Mouse (Mus musculus): ENCODE results near the gene Ms4a10. TPM values are rescaled to one million over a fixed set of nuclear protein-coding genes. Genes with fewer than 3 reads are reported as not detected.

Gene Ms4a10
- total RNA-seq, 1 experiment from 2014 or later: not detected

DNA sequence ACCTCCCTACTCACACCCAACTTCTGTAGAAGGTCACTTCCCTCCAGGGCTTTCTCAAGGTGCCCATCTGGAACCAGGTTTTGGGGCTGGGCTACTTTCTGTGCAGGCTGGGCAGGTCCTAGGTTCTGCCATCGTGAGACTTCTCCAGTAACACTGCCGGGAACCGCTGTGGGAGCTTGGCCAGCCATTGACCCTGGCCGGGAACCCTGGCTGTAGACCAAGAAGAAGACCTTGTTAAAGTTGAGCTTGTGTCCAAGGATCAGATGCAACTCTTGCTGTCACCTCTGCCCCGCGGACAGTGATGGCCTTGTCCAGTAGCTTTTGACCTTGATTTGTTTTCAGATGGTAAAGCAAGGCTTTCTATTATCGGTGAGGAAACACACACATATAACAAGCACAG lies 5.9 kb downstream of the Ms4a10 start:
- no peak for ATAC-seq (replicated peaks; ENCODE audit: insufficient number of reproducible peaks, low FRiP score, low TSS enrichment, poor library complexity, severe bottlenecking)

DNA sequence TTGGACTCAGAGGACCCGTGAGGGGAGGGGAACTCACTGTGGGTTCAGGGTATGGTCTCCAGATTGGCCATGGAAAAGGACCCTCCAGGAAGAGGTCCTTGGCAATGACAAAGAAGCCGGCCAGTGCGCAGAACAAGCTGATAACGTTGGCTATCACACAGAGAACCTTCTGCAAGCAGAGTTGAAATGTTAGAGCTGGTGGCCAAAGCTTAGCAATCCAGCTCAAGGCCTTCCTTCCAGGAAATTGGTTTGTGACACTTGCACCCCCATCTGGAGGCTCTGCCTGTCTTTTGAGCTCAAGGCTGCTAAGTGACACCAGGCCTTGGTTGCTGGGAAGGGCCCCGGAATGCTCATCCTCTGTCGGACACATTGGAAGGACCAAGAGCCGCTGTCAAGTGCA lies 8.7 kb downstream of the Ms4a10 start:
- ATAC-seq (replicated peaks; ENCODE audit: insufficient number of reproducible peaks, low FRiP score, low TSS enrichment, poor library complexity, severe bottlenecking): no peak

DNA sequence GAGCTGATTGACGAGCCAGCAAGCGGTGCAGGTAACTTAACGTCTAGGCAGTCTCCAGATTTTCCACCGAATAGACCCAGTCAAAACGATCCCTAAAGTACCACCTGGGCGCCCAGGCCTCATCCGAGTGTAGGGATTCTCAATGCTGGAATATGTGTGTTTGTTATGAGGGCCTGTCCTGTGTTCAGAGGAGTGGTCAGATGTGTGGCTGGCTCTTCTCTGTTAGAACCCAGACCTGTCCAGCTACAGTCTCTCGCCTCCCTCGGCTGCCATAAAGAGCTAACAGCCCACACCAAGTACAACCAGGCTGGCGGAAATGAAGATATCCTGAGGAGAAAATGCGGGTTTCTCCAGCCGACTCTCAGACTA lies 14.5 kb downstream of the Ms4a10 start:
- ATAC-seq (replicated peaks; ENCODE audit: insufficient number of reproducible peaks, low FRiP score, low TSS enrichment, poor library complexity, severe bottlenecking): no peak

DNA sequence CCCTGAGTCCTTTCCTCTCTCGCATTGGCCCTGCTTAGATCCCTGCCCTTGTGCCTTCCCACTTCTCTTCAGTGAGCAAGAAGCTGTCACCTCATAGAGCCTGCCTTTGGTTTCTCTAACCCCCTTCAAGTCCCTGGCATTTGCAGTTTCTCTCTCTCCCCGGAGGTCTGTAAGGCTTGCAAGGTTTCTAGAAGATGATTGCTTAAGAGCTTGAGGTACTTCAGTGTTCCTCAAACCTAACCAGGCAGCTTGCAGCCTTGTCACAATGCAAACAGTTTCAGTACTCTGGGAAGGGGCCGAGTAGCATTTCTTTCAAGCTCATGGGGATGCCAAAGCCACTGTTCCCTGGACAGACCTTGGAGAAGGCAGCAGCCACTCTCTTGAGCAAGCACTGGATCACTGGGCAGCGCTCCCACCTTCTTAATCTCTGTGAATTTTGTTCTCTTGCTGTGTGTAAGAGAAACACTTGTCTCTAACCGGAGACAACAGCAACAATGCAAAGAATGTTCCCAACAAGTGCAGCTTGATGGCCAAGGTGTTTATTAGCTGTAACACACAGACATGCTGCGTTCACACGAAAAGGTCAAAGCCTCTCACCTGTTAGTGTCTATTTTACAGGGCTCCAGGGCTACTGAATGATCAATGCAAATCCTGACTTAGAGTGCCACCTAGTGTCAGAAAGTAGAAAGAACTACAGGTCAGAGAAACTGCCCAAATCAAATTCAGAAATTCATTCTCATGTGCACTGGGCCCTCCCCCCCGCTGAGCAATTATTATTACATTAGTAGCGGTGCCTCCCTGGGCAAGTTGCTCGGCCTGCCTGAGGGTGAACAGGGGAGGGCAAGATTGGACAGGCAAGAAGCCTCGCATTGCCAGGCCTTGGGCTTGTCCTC lies 15.1 kb downstream of the Ms4a10 start:
- peak; percentile 80 for ATAC-seq (replicated peaks; ENCODE audit: insufficient number of reproducible peaks, low FRiP score, low TSS enrichment, poor library complexity, severe bottlenecking)

DNA sequence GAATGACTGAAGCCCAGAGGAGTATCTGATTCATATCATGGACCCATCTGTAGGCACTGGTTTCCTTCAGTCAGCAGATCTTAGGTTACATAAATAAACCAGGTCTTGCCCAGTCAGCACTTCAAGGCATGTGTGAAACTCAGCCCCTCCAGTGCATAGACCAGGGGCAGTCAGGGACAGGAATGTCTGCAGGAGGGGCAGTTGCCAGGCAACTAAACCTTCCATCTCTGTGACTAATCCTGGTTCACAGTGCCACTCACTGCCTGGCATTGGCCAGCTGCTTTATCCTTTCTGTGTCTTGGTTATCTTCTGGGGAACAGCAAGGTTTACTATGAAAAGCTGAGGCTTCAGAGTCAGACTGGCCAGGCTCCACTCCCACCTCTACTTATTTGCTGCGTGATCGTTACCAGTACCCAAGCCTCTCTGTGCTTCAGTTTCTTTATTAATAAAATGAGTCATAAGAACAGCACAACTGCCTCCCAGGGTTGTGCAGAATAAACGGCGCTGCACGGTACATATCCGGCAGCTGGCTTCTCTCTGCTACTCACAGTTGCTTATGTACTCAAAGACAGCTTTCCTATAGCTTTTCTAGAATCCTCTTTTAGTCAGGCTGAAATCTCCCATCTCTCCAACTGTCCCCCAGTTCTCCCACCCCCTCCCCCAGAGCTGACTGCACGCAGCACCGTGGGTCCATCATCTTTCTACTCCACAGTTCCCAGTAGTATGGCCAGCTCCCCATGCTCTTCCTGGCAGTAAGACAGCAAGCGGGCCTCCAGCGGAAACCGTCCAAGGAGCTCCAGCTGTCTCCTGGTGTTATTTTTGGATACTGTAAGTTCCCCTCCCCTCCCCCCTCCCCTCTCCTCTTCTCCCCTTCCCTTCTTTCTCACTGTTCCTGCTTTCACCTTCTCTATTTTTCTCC lies 22.2 kb downstream of the Ms4a10 start:
- ATAC-seq (replicated peaks; ENCODE audit: insufficient number of reproducible peaks, low FRiP score, low TSS enrichment, poor library complexity, severe bottlenecking): no peak

DNA sequence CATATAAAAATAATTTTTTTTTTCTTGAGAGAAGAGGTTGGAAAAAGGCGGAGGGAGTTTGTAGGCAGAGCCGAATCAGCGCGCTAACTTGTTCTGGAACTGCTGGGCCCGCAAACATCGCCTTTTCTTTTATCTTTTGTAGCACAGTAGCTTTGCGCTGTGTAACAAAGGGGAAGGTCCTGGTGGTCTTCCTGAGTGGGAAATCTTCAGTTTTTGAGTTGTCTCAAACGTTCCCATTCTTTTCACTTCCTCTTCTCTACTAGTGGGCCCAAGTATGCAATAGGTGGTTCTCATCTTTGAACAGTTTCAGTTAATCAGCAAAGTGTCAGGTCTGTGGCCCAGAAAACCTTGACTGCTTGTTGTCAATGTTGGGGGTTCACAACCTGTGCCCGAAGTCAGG lies 24.9 kb downstream of the Ms4a10 start:
- no peak for ATAC-seq (replicated peaks; ENCODE audit: insufficient number of reproducible peaks, low FRiP score, low TSS enrichment, poor library complexity, severe bottlenecking)

DNA sequence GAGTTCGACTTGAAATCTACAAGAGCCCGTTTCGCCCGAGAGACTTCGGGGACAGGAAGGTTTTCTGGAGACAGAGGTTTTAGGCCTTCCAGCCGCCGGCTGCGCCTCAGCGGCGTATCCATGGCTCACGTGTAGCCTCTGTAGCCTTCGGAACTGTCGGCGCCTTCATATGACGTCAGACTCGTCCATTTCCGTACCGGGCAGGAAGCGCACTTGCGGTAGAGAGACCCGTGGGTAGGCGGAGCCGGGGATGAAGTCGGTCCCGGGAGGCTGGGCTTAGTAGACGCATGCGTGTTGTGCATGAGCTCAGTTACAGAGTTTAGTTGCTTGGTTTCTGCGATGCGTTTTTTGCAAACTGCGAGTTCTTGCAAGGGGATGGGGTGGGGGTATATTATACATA lies 25.4 kb downstream of the Ms4a10 start, which contains the start of gene Ccdc86:
Gene Ccdc86 (minus strand): TSS at position 155 of the 400 bp plus-strand sequence.
- peak; percentile 97 for ATAC-seq (replicated peaks; ENCODE audit: insufficient number of reproducible peaks, low FRiP score, low TSS enrichment, poor library complexity, severe bottlenecking)

DNA sequence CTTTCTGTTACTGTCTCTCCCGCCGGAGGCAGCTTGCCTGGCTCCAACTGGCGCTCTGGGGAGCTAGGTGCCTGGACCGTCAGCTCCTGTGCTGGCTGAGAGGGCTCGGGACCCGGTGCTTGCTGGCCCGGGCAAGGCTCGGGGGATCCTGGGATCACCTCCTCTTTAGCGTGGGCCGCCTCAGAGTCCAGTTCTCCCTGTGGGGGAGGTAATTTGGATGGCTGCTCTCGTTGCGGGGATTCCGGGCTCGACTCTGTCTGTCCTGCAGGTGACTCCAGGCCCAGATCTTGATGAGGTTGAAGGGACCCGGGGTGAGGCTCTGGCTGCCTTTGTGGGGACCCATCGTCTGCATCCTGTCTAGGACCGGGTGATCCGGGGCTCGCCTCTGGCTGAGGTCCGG lies 26.1 kb downstream of the Ms4a10 start:
- no peak for ATAC-seq (replicated peaks; ENCODE audit: insufficient number of reproducible peaks, low FRiP score, low TSS enrichment, poor library complexity, severe bottlenecking)

DNA sequence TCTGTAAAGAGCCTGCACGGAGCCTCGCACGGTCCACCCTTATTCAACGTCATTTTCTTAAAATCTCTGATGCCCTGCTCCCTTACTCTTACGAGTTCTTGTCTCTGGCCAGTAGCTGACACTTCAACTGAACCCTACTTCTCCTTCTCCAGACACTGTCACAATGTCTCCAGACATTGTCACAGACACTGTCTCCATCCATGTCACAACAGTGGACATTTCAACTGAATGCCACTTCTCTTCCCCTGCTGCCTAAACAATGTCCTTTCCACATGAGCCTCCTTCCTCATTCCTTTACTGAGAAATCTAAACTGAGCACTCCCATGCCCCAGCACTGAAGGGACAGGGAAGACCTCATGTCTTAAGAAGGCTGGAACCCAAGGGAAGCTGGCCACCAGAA lies 27.3 kb downstream of the Ms4a10 start:
- ATAC-seq (replicated peaks; ENCODE audit: insufficient number of reproducible peaks, low FRiP score, low TSS enrichment, poor library complexity, severe bottlenecking): peak; percentile 52

DNA sequence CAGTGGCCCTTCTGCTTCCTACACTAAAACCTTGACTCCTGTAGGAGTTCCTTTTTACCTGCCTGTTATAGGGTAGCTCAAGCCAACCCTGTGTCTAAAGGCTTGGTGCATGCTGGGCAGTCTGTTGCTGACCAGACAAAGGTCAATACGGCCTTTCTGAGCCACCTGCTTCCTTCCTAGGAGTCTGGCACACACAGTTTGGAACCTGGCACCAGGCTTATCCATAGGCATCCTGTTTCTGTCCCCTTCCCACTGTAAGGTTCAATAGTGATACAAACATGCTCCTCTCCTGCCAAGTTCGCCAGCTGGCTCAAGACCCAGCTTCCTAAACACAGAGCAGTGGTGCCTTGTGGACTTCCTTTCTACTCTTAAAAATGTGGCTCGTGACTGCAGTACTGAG lies 28.0 kb downstream of the Ms4a10 start:
- no peak for ATAC-seq (replicated peaks; ENCODE audit: insufficient number of reproducible peaks, low FRiP score, low TSS enrichment, poor library complexity, severe bottlenecking)

DNA sequence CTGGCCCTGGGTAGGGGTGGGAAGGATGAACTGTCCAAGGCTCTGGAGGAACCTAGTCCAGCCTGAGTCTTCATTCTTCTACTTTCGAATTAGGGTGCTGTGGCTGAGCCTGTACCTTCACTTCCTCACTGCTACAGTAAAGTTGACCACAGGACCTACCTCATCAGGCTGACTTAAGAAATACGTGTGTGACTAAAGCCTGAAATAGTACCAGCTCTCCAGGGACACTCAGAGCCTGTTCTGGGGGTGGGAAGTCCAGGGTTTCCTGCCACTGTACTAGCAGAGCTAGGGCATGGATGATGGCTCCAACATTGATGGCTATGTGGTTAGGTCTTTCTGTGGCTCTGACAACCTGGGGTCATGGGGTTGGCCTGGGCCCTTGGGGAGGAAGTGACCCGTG lies 30.5 kb downstream of the Ms4a10 start:
- 0 out of 2 replicates have a peak, but pooled peaks have one; percentile 13 for ATAC-seq (replicated peaks; ENCODE audit: insufficient number of reproducible peaks, low FRiP score, low TSS enrichment, poor library complexity, severe bottlenecking)

DNA sequence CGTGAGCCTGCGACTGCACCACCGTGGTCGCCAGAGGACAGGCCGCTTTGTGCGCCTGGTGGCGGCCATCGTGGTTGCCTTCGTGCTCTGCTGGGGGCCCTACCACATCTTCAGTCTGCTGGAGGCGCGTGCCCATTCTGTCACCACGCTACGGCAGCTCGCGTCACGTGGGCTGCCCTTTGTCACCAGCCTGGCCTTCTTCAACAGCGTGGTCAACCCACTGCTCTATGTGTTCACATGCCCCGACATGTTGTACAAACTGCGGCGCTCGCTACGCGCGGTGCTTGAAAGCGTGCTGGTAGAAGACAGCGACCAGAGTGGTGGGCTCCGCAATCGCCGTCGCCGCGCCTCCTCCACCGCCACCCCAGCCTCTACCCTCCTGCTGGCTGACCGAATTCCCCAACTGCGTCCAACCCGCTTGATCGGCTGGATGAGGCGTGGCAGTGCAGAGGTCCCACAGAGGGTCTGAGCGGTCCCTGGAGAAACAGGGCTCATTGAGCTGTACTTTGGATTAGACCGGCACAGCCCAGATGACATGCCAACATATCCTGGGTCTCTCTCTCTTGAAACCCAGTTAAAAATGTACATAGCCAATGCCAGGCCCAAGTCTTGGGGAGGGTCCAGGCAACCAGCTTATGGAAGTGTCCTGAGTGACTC lies 33.5 kb downstream of the Ms4a10 start:
- ATAC-seq (replicated peaks; ENCODE audit: insufficient number of reproducible peaks, low FRiP score, low TSS enrichment, poor library complexity, severe bottlenecking): no peak

DNA sequence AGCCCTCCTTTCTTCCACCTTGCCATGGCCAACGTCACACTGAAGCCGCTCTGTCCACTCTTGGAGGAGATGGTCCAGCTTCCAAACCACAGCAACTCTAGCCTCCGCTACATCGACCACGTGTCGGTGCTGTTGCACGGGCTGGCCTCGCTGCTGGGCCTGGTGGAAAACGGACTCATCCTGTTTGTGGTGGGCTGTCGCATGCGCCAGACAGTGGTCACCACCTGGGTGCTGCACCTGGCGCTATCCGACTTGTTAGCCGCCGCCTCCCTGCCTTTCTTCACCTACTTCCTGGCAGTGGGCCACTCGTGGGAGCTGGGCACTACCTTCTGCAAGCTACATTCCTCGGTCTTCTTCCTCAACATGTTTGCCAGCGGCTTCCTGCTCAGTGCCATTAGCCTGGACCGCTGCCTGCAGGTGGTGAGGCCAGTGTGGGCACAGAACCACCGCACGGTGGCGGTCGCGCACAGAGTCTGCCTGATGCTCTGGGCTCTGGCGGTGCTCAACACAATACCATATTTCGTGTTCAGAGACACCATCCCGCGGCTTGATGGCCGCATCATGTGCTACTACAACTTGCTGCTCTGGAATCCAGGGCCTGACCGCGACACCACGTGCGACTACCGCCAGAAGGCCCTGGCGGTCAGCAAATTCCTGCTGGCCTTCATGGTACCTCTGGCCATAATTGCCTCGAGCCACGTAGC lies 34.2 kb downstream of the Ms4a10 start:
- peak; percentile 55; the same call in 1 of the 2 replicates for ATAC-seq (replicated peaks; ENCODE audit: insufficient number of reproducible peaks, low FRiP score, low TSS enrichment, poor library complexity, severe bottlenecking)

DNA sequence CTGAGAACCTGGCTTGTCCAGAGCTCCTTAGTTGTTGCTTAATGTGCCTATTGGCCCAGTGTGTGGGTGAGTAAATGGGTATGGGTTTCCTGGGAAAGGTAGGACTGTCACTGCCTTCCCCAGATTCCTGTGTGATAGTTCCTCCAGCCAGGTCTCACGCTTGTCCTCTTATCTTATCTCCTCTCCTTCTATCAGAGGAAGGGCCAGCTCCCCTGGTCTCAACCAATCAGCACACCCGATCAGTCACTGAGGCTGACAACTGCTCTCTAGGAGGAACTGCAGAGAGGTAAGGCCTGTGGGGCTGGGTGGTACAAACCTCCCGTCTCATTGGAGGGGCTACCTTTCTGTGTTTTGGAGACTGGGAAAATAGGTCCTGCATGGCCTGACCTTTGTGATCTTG lies 35.7 kb downstream of the Ms4a10 start:
- ATAC-seq (replicated peaks; ENCODE audit: insufficient number of reproducible peaks, low FRiP score, low TSS enrichment, poor library complexity, severe bottlenecking): no peak

DNA sequence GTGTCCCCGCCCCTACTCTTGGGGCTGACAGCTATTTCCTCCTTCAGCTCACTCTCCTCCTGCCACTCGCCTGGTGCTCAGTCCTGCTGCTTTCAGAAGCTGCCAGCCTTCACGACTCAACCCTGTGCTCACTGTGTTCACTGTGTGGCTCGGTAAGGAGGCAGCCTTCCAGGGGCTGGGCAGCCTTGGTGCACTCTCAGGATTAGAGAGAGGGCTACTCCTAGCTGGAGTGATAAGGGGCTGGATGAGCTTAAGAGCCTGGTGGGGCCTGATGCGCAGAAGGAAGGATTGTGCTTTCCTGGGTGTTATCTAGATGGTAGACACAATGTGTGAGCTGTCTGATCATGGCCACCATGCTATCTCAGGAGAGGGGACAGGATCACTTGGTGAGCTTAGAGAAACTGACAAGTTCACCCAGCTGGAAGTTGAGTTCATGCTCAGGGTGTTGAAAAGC lies 37.3 kb downstream of the Ms4a10 start, which contains the start of gene Ptgdr2:
Gene Ptgdr2 (plus strand): TSS at position 51 of the 454 bp plus-strand sequence.
- ATAC-seq (replicated peaks; ENCODE audit: insufficient number of reproducible peaks, low FRiP score, low TSS enrichment, poor library complexity, severe bottlenecking): no peak

DNA sequence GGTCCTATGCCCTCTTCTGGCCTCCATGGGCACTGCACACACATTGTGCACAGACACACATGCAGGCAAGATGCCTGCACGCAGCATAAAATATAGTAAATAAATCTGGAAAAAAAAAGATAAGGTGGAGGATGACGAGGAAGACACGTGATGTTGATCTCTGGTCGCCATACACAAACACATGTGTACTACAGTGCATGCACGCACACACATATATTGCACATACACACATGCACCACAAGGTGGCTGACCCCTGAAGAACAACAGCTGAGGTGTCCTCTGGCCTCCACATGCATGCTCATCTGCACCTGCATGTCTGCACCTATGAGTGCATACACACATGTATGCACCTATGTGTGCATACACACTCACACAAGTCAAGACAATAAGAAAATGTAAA lies 38.4 kb downstream of the Ms4a10 start:
- ATAC-seq (replicated peaks; ENCODE audit: insufficient number of reproducible peaks, low FRiP score, low TSS enrichment, poor library complexity, severe bottlenecking): no peak

DNA sequence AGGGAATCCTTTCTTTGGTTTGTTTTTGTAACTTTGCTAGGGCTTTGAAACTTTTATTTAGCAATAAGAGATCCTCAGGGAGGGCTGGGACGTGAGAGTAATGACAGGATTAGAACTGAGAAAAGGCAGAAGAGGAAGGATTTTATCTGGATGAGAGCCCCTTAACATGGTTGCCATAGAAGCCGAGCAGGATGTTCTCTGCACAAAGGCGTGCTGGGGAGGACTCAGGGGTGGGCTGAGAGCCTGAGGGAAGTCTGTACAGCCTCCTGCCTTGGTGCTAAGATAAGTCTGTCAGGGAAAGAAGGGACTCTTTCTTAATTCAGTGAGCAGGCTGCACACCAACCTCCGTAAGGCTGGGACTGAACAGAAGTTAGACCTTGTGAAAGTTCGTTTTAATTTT lies 39.4 kb downstream of the Ms4a10 start:
- no peak for ATAC-seq (replicated peaks; ENCODE audit: insufficient number of reproducible peaks, low FRiP score, low TSS enrichment, poor library complexity, severe bottlenecking)

DNA sequence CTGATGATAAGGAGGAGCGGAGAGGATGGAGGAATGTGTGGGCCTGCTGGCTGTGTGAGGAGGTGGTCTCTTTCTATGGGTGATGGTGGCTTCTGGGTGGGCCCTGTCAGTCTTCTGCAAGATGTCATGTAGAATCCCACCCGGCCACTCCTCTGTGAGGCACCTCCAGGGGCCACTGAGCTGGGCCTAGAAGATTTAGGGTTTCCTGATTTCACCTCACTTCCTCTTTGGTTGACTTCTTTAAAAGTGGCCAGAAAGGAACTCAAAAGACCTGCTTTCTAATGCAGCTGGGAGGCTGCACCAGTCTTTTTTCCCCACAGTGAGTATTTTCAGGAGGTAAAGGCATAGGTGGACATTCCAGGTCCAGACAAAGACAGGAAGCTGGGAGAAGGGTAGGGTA lies 43.8 kb downstream of the Ms4a10 start:
- 0 out of 2 replicates have a peak, but pooled peaks have one; percentile 43 for ATAC-seq (replicated peaks; ENCODE audit: insufficient number of reproducible peaks, low FRiP score, low TSS enrichment, poor library complexity, severe bottlenecking)

Measured in monocyte, adult 5-6 weeks (primary cell).